Mouse (Mus musculus) thymus, adult 2 months (tissue): Measurements from ENCODE around the gene Rfxank.

Source experiments
- CTCF ChIP-seq: fragments of 200-500 bp; IDR thresholded peaks from 2 replicates; pipeline ENCODE4 v1.5.1; 2012; ENCODE audit warnings: mild to moderate bottlenecking, control low read depth, low read length, moderate library complexity, borderline replicate concordance; ENCODE audit not compliant: control insufficient read depth, poor library complexity, insufficient read depth; ENCODE audit errors: extremely low read depth
- POLR2A ChIP-seq: fragments of 200-500 bp; IDR thresholded peaks from 2 replicates; pipeline ENCODE4 v1.6.1; 2012; ENCODE audit warnings: mild to moderate bottlenecking, low read length, control low read depth, moderate library complexity; ENCODE audit not compliant: control insufficient read depth, poor library complexity, insufficient read depth; ENCODE audit errors: extremely low read depth

- TF ChIP-seq CTCF, result no peak
- no peak for TF ChIP-seq POLR2A
Observed at GRCm38 (mm10) chr8:70110451-70110850, 28.5 kb downstream of the Rfxank start.
